In genomic region chr15:68667462-68667861, GRCm38 (mm10) we compare ENCODE assay signal across 26 mouse cellular contexts.
A peak's percentile ranks its signal among the peaks of the same experiment; 100 is the strongest.
DNase-seq lines count a peak whose midpoint lies in the region; ATAC-seq and TF ChIP-seq lines count a peak whose summit lies in the region.
"Had no signal": no experiment of that assay in that cellular context is flagged by ENCODE, and none has a peak within 500 bp of the region (broad histone marks: within the 10 kb centered on the region; RNA-seq: fewer than 3 reads in every experiment).

No protein-coding gene starts in this region.

- H3K27me3 ChIP-seq in forebrain, embryonic 13.5 days, result no peaks in the 10 kb centered on the region
- H3K27me3 ChIP-seq in forebrain, embryonic 11.5 days (ENCODE audit: control insufficient read depth, insufficient read depth, low read length), result no peaks in the 10 kb centered on the region
- H3K27me3 ChIP-seq in forebrain, embryonic 15.5 days, result no peaks in the 10 kb centered on the region
- no peaks in the 10 kb centered on the region for H3K27me3 ChIP-seq in forebrain, embryonic 12.5 days
- no peaks in the 10 kb centered on the region for H3K27me3 ChIP-seq in hindbrain, embryonic 13.5 days
- no peaks in the 10 kb centered on the region for H3K27me3 ChIP-seq in hindbrain, embryonic 11.5 days (ENCODE audit: control insufficient read depth, insufficient read depth, low read length)
- H3K27me3 ChIP-seq: CH12.LX; embryonic facial prominence, embryonic 13.5 days; embryonic facial prominence, embryonic 15.5 days; Patski had no signal

- H3K36me3 ChIP-seq in forebrain, embryonic 13.5 days (ENCODE audit: poor library complexity, severe bottlenecking), result no peaks in the 10 kb centered on the region
- no peaks in the 10 kb centered on the region for H3K36me3 ChIP-seq in forebrain, embryonic 11.5 days (ENCODE audit: control insufficient read depth, insufficient read depth, low read length)
- H3K36me3 ChIP-seq in forebrain, embryonic 15.5 days, result no peaks in the 10 kb centered on the region
- H3K36me3 ChIP-seq in forebrain, embryonic 12.5 days (replicated peaks), result no peaks in the 10 kb centered on the region
- no peaks in the 10 kb centered on the region for H3K36me3 ChIP-seq in hindbrain, embryonic 13.5 days
- H3K36me3 ChIP-seq in hindbrain, embryonic 11.5 days (ENCODE audit: control insufficient read depth, insufficient read depth, low read length), result no peaks in the 10 kb centered on the region
- H3K36me3 ChIP-seq: embryonic facial prominence, embryonic 13.5 days; embryonic facial prominence, embryonic 15.5 days; G1E had no signal

- H3K9me3 ChIP-seq in forebrain, embryonic 13.5 days (replicated peaks), result no peaks in the 10 kb centered on the region
- no peaks in the 10 kb centered on the region for H3K9me3 ChIP-seq in forebrain, embryonic 11.5 days (ENCODE audit: control insufficient read depth, low read length)
- H3K9me3 ChIP-seq in forebrain, embryonic 15.5 days, result no peaks in the 10 kb centered on the region
- H3K9me3 ChIP-seq in forebrain, embryonic 12.5 days, result no peaks in the 10 kb centered on the region
- H3K9me3 ChIP-seq in hindbrain, embryonic 13.5 days, result no peaks in the 10 kb centered on the region
- H3K9me3 ChIP-seq in hindbrain, embryonic 11.5 days (ENCODE audit: control insufficient read depth, low read length), result no peaks in the 10 kb centered on the region
- H3K9me3 ChIP-seq: embryonic facial prominence, embryonic 13.5 days; embryonic facial prominence, embryonic 15.5 days; G1E had no signal

- no peak for DNase-seq in forebrain, embryonic 11.5 days (ENCODE audit: low spot score)
- no peak for DNase-seq in hindbrain, embryonic 11.5 days (ENCODE audit: low spot score)
- peak; percentile 65 for DNase-seq in brain, embryonic 14.5 days (ENCODE audit: low read depth)
- DNase-seq: adrenal gland, adult 8-10 months; adrenal gland, postnatal 14 days; adrenal gland, postnatal 36 days; B cell, adult 2 months; cerebellum, adult 11 months; cerebellum, adult 18-20 months; cerebellum, adult 8-10 months; cerebellum, adult 9-11 months; cerebellum, postnatal 14 days; cerebellum, postnatal 36 days; embryo, embryonic 11 days had no signal

- ATAC-seq in forebrain, embryonic 13.5 days, result 0 out of 2 replicates have a peak, but pooled peaks have one; percentile 24
- no peak for ATAC-seq in forebrain, embryonic 11.5 days (replicated peaks; ENCODE audit: low FRiP score)
- 0 out of 2 replicates have a peak, but pooled peaks have one; percentile 16 for ATAC-seq in forebrain, embryonic 15.5 days (replicated peaks)
- ATAC-seq in forebrain, embryonic 12.5 days (ENCODE audit: low FRiP score), result no peak
- peak; percentile 21; the same call in 1 of the 2 replicates for ATAC-seq in hindbrain, embryonic 13.5 days (ENCODE audit: low FRiP score)
- ATAC-seq in hindbrain, embryonic 11.5 days (ENCODE audit: low FRiP score), result no peak
- ATAC-seq: activated CD4-positive, CD25-positive, alpha-beta regulatory T cell, adult 4 months; CD4-positive, CD25-positive, alpha-beta regulatory T cell, adult 4 months; Patski had no signal

- H3K9ac ChIP-seq in forebrain, embryonic 13.5 days, result no peak overlapping the region
- H3K9ac ChIP-seq in forebrain, embryonic 11.5 days (ENCODE audit: low read length), result no peak overlapping the region
- H3K9ac ChIP-seq in forebrain, embryonic 15.5 days (replicated peaks), result no peak overlapping the region
- no peak overlapping the region for H3K9ac ChIP-seq in forebrain, embryonic 12.5 days
- H3K9ac ChIP-seq in hindbrain, embryonic 13.5 days, result no peak overlapping the region
- H3K9ac ChIP-seq in hindbrain, embryonic 11.5 days (ENCODE audit: low read depth, low read length), result no peak overlapping the region
- H3K9ac ChIP-seq: embryonic facial prominence, embryonic 13.5 days; embryonic facial prominence, embryonic 15.5 days had no signal

- no peak overlapping the region for H3K27ac ChIP-seq in forebrain, embryonic 13.5 days
- H3K27ac ChIP-seq in forebrain, embryonic 11.5 days (ENCODE audit: low read depth, low read length), result no peak overlapping the region
- H3K27ac ChIP-seq in forebrain, embryonic 15.5 days (replicated peaks), result no peak overlapping the region
- no peak overlapping the region for H3K27ac ChIP-seq in forebrain, embryonic 12.5 days
- H3K27ac ChIP-seq in hindbrain, embryonic 13.5 days, result no peak overlapping the region
- H3K27ac ChIP-seq in hindbrain, embryonic 11.5 days (ENCODE audit: low read depth, low read length), result no peak overlapping the region
- H3K27ac ChIP-seq: embryonic facial prominence, embryonic 13.5 days; embryonic facial prominence, embryonic 15.5 days had no signal

- H3K4me3 ChIP-seq in forebrain, embryonic 13.5 days, result no peak overlapping the region
- H3K4me3 ChIP-seq in forebrain, embryonic 11.5 days (ENCODE audit: low read depth, low read length), result no peak overlapping the region
- H3K4me3 ChIP-seq in forebrain, embryonic 15.5 days, result no peak overlapping the region
- no peak overlapping the region for H3K4me3 ChIP-seq in forebrain, embryonic 12.5 days (replicated peaks)
- no peak overlapping the region for H3K4me3 ChIP-seq in hindbrain, embryonic 13.5 days
- H3K4me3 ChIP-seq in hindbrain, embryonic 11.5 days (ENCODE audit: low read depth, low read length), result no peak overlapping the region
- H3K4me3 ChIP-seq: embryonic facial prominence, embryonic 13.5 days; embryonic facial prominence, embryonic 15.5 days; erythroblast, embryonic 14.5 days had no signal

- WGBS in forebrain, embryonic 13.5 days, result 79% methylated on average over 1 of the region's 1 CpGs
- WGBS in forebrain, embryonic 11.5 days, result 87% methylated on average over 1 of the region's 1 CpGs
- 73% methylated on average over 1 of the region's 1 CpGs for WGBS in forebrain, embryonic 15.5 days
- WGBS in forebrain, embryonic 12.5 days, result 84% methylated on average over 1 of the region's 1 CpGs
- 76% methylated on average over 1 of the region's 1 CpGs for WGBS in hindbrain, embryonic 13.5 days
- WGBS in hindbrain, embryonic 11.5 days, result 83% methylated on average over 1 of the region's 1 CpGs

- no peak overlapping the region for H3K4me2 ChIP-seq in forebrain, embryonic 13.5 days
- H3K4me2 ChIP-seq in forebrain, embryonic 11.5 days (ENCODE audit: low read depth, low read length, severe bottlenecking), result no peak overlapping the region
- H3K4me2 ChIP-seq in forebrain, embryonic 15.5 days (replicated peaks), result no peak overlapping the region
- no peak overlapping the region for H3K4me2 ChIP-seq in forebrain, embryonic 12.5 days
- H3K4me2 ChIP-seq in hindbrain, embryonic 13.5 days, result no peak overlapping the region
- H3K4me2 ChIP-seq in hindbrain, embryonic 11.5 days (replicated peaks; ENCODE audit: low read depth, low read length), result no peak overlapping the region
- H3K4me2 ChIP-seq: embryonic facial prominence, embryonic 13.5 days; embryonic facial prominence, embryonic 15.5 days had no signal

- H3K4me1 ChIP-seq in forebrain, embryonic 13.5 days, result no peaks in the 10 kb centered on the region
- no peaks in the 10 kb centered on the region for H3K4me1 ChIP-seq in forebrain, embryonic 11.5 days (replicated peaks; ENCODE audit: control insufficient read depth, insufficient read depth, low read length)
- H3K4me1 ChIP-seq in forebrain, embryonic 15.5 days, result no peaks in the 10 kb centered on the region
- H3K4me1 ChIP-seq in forebrain, embryonic 12.5 days, result no peaks in the 10 kb centered on the region
- H3K4me1 ChIP-seq in hindbrain, embryonic 13.5 days (replicated peaks), result no peaks in the 10 kb centered on the region
- H3K4me1 ChIP-seq in hindbrain, embryonic 11.5 days (replicated peaks; ENCODE audit: control insufficient read depth, insufficient read depth, low read length), result no peaks in the 10 kb centered on the region
- H3K4me1 ChIP-seq: embryonic facial prominence, embryonic 13.5 days; embryonic facial prominence, embryonic 15.5 days had no signal

- TF ChIP-seq POLR2A in brain, embryonic 14.5 days (IDR thresholded peaks at IDR 0.05; ENCODE audit: borderline replicate concordance, extremely low read depth, insufficient read depth, insufficient read length, poor library complexity, severe bottlenecking), result no peak

- no peak for TF ChIP-seq CTCF in brain, embryonic 14.5 days (IDR thresholded peaks at IDR 0.05; ENCODE audit: borderline replicate concordance, extremely low read depth, insufficient read depth, insufficient read length)

Comparison
In these comparisons a context has a peak if more than half of its experiments do, and no peak if none do; other contexts are left out.
1. ATAC-seq: peak in forebrain, embryonic 13.5 days (single experiment), forebrain, embryonic 15.5 days (single experiment) and hindbrain, embryonic 13.5 days (single experiment); none in forebrain, embryonic 11.5 days (single experiment), forebrain, embryonic 12.5 days (single experiment) and hindbrain, embryonic 11.5 days (single experiment).